Mouse (Mus musculus): Measurements from ENCODE around the gene Ccdc163.

Ccdc163 gene

GRCm38 (mm10) chr4:116700964-116701363 lies 7.3 kb upstream of the Ccdc163 start:
- no peak for DNase-seq (ENCODE audit: low read depth, low spot score)

GRCm38 (mm10) chr4:116703804-116704203 lies 4.5 kb upstream of the Ccdc163 start:
- DNase-seq (ENCODE audit: low read depth, low spot score): no peak

- DNase-seq (ENCODE audit: low read depth, low spot score): no peak
Observed at GRCm38 (mm10) chr4:116707666-116708065, 643 bp upstream of the Ccdc163 start.

GRCm38 (mm10) chr4:116708791-116709390 lies 582 bp downstream of the Ccdc163 start:
- no peak for DNase-seq (ENCODE audit: low read depth, low spot score)

GRCm38 (mm10) chr4:116710154-116710553 lies 1.8 kb downstream of the Ccdc163 start:
- no peak for DNase-seq (ENCODE audit: low read depth, low spot score)

GRCm38 (mm10) chr4:116712536-116712935 lies 4.2 kb downstream of the Ccdc163 start:
- no peak for DNase-seq (ENCODE audit: low read depth, low spot score)

- DNase-seq (ENCODE audit: low read depth, low spot score): peak; percentile 64
Observed at GRCm38 (mm10) chr4:116719396-116719795, 11.1 kb downstream of the Ccdc163 start.

GRCm38 (mm10) chr4:116720343-116721097 lies 12.2 kb downstream of the Ccdc163 start, which contains the start of gene Tesk2:
Gene Tesk2 (plus strand): TSS chr4:116720948.
- peak; percentile 95 for DNase-seq (ENCODE audit: low read depth, low spot score)

- no peak for DNase-seq (ENCODE audit: low read depth, low spot score)
Observed at GRCm38 (mm10) chr4:116721098-116721628, 12.9 kb downstream of the Ccdc163 start.

GRCm38 (mm10) chr4:116722230-116722629 lies 13.9 kb downstream of the Ccdc163 start:
- no peak for DNase-seq (ENCODE audit: low read depth, low spot score)

- DNase-seq (ENCODE audit: low read depth, low spot score): no peak
Observed at GRCm38 (mm10) chr4:116725444-116725843, 17.1 kb downstream of the Ccdc163 start.

GRCm38 (mm10) chr4:116727401-116727800 lies 19.1 kb downstream of the Ccdc163 start:
- DNase-seq (ENCODE audit: low read depth, low spot score): no peak

GRCm38 (mm10) chr4:116729532-116729931 lies 21.2 kb downstream of the Ccdc163 start:
- DNase-seq (ENCODE audit: low read depth, low spot score): no peak

- no peak for DNase-seq (ENCODE audit: low read depth, low spot score)
Observed at GRCm38 (mm10) chr4:116731077-116731476, 22.8 kb downstream of the Ccdc163 start.

- no peak for DNase-seq (ENCODE audit: low read depth, low spot score)
Observed at GRCm38 (mm10) chr4:116732355-116732754, 24.0 kb downstream of the Ccdc163 start.

GRCm38 (mm10) chr4:116734996-116735395 lies 26.7 kb downstream of the Ccdc163 start:
- no peak for DNase-seq (ENCODE audit: low read depth, low spot score)

GRCm38 (mm10) chr4:116738972-116739751 lies 30.9 kb downstream of the Ccdc163 start:
- no peak for DNase-seq (ENCODE audit: low read depth, low spot score)

- DNase-seq (ENCODE audit: low read depth, low spot score): no peak
Observed at GRCm38 (mm10) chr4:116749750-116750149, 41.4 kb downstream of the Ccdc163 start.

GRCm38 (mm10) chr4:116761914-116762313 lies 53.6 kb downstream of the Ccdc163 start:
- no peak for DNase-seq (ENCODE audit: low read depth, low spot score)

GRCm38 (mm10) chr4:116764001-116764400 lies 55.7 kb downstream of the Ccdc163 start:
- DNase-seq (ENCODE audit: low read depth, low spot score): no peak

GRCm38 (mm10) chr4:116768510-116768909 lies 60.2 kb downstream of the Ccdc163 start:
- no peak for DNase-seq (ENCODE audit: low read depth, low spot score)

- DNase-seq (ENCODE audit: low read depth, low spot score): no peak
Observed at GRCm38 (mm10) chr4:116769060-116769459, 60.8 kb downstream of the Ccdc163 start.
